In the genomic region with DNA sequence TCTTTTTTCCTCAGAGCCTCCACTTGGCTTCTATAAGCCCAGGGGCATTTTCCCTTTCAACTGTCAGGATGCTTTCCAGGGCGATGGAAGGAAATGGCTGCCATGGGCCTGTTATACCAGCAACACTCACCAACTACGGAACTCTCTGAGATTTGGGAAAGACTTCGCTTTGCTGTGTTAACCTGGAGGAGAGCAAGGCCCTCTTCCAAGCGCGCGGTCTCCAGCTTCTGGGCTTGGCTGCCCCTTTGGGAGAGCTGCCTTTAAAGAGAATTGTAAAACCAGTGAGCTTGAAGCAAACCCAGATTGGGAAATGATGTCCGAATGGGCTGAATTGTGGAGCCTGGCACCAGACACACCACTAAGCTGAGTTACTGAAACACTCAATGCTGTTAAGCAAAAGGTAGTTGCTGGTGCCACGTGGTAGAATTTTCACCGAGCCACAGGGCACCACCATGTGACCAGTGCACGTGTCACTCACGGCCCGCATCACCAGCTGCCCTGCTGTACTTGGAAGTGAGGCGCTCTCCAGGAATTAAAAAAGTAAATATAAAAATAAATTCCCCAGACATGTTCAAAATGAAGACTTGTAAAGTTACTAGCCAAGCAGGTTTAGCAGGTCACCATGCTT, we compare ENCODE assay signal across 9 mouse cellular contexts.
DNase-seq lines count a peak whose midpoint lies in the region; ATAC-seq and TF ChIP-seq lines count a peak whose summit lies in the region.
"Had no signal": no experiment of that assay in that cellular context is flagged by ENCODE, and none has a peak within 500 bp of the region (broad histone marks: within the 10 kb centered on the region; RNA-seq: fewer than 3 reads in every experiment).

No protein-coding gene starts in this region.

- H3K27ac ChIP-seq in lung, embryonic 14.5 days (ENCODE audit: low read depth) = no peak overlapping the region
- no peak overlapping the region for H3K27ac ChIP-seq in hindbrain, postnatal 0 days
- H3K27ac ChIP-seq in neural tube, embryonic 12.5 days = no peak overlapping the region
- no peak overlapping the region for H3K27ac ChIP-seq in heart, embryonic 12.5 days (ENCODE audit: poor library complexity, severe bottlenecking)

- no peaks in the 10 kb centered on the region for H3K36me3 ChIP-seq in lung, embryonic 14.5 days (ENCODE audit: insufficient read depth)
- no peaks in the 10 kb centered on the region for H3K36me3 ChIP-seq in hindbrain, postnatal 0 days (ENCODE audit: insufficient read depth, low read length)
- H3K36me3 ChIP-seq in neural tube, embryonic 12.5 days = no peaks in the 10 kb centered on the region
- H3K36me3 ChIP-seq in heart, embryonic 12.5 days = no peaks in the 10 kb centered on the region

- no peak overlapping the region for H3K4me2 ChIP-seq in lung, embryonic 14.5 days
- no peak overlapping the region for H3K4me2 ChIP-seq in hindbrain, postnatal 0 days (ENCODE audit: low read depth, low read length)
- H3K4me2 ChIP-seq in neural tube, embryonic 12.5 days (replicated peaks) = peak overlapping the region; percentile 38
- H3K4me2 ChIP-seq in heart, embryonic 12.5 days = no peak overlapping the region

- no peaks in the 10 kb centered on the region for H3K4me1 ChIP-seq in lung, embryonic 14.5 days (ENCODE audit: insufficient read depth)
- no peaks in the 10 kb centered on the region for H3K4me1 ChIP-seq in hindbrain, postnatal 0 days (ENCODE audit: insufficient read depth, low read length)
- peaks cover 8% of the 10 kb centered on the region for H3K4me1 ChIP-seq in neural tube, embryonic 12.5 days
- H3K4me1 ChIP-seq in heart, embryonic 12.5 days (replicated peaks) = 0 out of 2 replicates have a peak, but pooled peaks cover 6% of the 10 kb centered on the region

- 70% methylated on average over 13 of the region's 13 CpGs for WGBS in lung, embryonic 14.5 days
- WGBS in hindbrain, postnatal 0 days = 58% methylated on average over 13 of the region's 13 CpGs
- WGBS in neural tube, embryonic 12.5 days = 50% methylated on average over 13 of the region's 13 CpGs
- WGBS in heart, embryonic 12.5 days = 69% methylated on average over 13 of the region's 13 CpGs

- H3K27me3 ChIP-seq in lung, embryonic 14.5 days (ENCODE audit: insufficient read depth, low read length) = no peaks in the 10 kb centered on the region
- no peaks in the 10 kb centered on the region for H3K27me3 ChIP-seq in hindbrain, postnatal 0 days (ENCODE audit: insufficient read depth, low read length)
- no peaks in the 10 kb centered on the region for H3K27me3 ChIP-seq in neural tube, embryonic 12.5 days (replicated peaks)
- H3K27me3 ChIP-seq in heart, embryonic 12.5 days (replicated peaks) = no peaks in the 10 kb centered on the region

- peak; percentile 57 to 58 for DNase-seq in cerebellum, postnatal 10 days
- no peak for DNase-seq in cerebellum, postnatal 4 days (ENCODE audit: low spot score in 2 of 2)
- DNase-seq in lung, embryonic 14.5 days = no peak
- no peak for DNase-seq in lung, postnatal 25 days (ENCODE audit: low spot score)
- no peak for DNase-seq in hindbrain, postnatal 0 days (ENCODE audit: low spot score)
- DNase-seq in right cerebral cortex, postnatal 10 days (ENCODE audit: low spot score in 2 of 2) = no peak

- no peaks in the 10 kb centered on the region for H3K9me3 ChIP-seq in lung, embryonic 14.5 days (ENCODE audit: low read depth, low read length)
- H3K9me3 ChIP-seq in hindbrain, postnatal 0 days (ENCODE audit: low read length) = no peaks in the 10 kb centered on the region
- no peaks in the 10 kb centered on the region for H3K9me3 ChIP-seq in neural tube, embryonic 12.5 days
- H3K9me3 ChIP-seq in heart, embryonic 12.5 days (replicated peaks) = no peaks in the 10 kb centered on the region

- TF ChIP-seq CTCF in lung, embryonic 14.5 days (IDR thresholded peaks at IDR 0.05; ENCODE audit: low read depth) = no peak
- no peak for TF ChIP-seq CTCF in hindbrain, postnatal 0 days (IDR thresholded peaks at IDR 0.05; ENCODE audit: low read depth)

- no peak overlapping the region for H3K9ac ChIP-seq in lung, embryonic 14.5 days
- H3K9ac ChIP-seq in hindbrain, postnatal 0 days (replicated peaks; ENCODE audit: low read length) = no peak overlapping the region
- H3K9ac ChIP-seq in neural tube, embryonic 12.5 days = no peak overlapping the region
- no peak overlapping the region for H3K9ac ChIP-seq in heart, embryonic 12.5 days

- no peak overlapping the region for H3K4me3 ChIP-seq in lung, embryonic 14.5 days (ENCODE audit: low read depth, low read length)
- H3K4me3 ChIP-seq in hindbrain, postnatal 0 days (ENCODE audit: low read length) = no peak overlapping the region
- no peak overlapping the region for H3K4me3 ChIP-seq in neural tube, embryonic 12.5 days
- H3K4me3 ChIP-seq in heart, embryonic 12.5 days = no peak overlapping the region
- H3K4me3 ChIP-seq: megakaryocyte, embryonic 14.5 days had no signal

- ATAC-seq in lung, embryonic 14.5 days (ENCODE audit: insufficient read depth) = peak; percentile 58; the same call in 1 of the 2 replicates
- peak; percentile 48; the same call in 1 of the 2 replicates for ATAC-seq in hindbrain, postnatal 0 days
- peak; percentile 69 for ATAC-seq in neural tube, embryonic 12.5 days (ENCODE audit: low FRiP score, low read depth)
- ATAC-seq in heart, embryonic 12.5 days (ENCODE audit: insufficient number of reproducible peaks, low FRiP score) = no peak

Comparison
In these comparisons a context has a peak if more than half of its experiments do, and no peak if none do; other contexts are left out.
1. DNase-seq: peak in cerebellum, postnatal 10 days (2 of 2); none in cerebellum, postnatal 4 days (0 of 2), lung, embryonic 14.5 days (single experiment), lung, postnatal 25 days (single experiment), hindbrain, postnatal 0 days (single experiment) and right cerebral cortex, postnatal 10 days (0 of 2).